ENCODE assay signal across 28 mouse cellular contexts in the genomic region with DNA sequence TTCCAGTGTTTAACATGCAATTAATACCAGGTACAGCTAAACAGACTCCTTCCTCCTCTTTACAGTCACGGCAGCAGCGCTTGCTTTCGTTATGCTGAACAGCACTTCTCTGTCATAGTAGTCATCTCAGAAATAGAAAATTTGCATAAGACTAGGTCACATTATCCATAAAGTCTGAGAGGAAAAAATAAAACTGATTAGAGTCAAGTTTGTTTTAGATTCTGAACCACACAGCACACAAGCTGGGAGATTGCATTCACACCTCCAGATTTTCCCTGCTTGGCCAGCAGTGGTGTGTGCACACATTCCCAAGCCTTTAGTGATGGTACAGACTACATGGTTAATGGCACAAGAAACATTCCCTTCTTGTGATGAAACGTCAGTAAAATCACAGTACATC. TPM values are rescaled to one million over a fixed set of nuclear protein-coding genes. Genes with fewer than 3 reads are reported as not detected.
DNase-seq lines count a peak whose midpoint lies in the region; ATAC-seq and TF ChIP-seq lines count a peak whose summit lies in the region.
"Had no signal": no experiment of that assay in that cellular context is flagged by ENCODE, and none has a peak within 500 bp of the region (broad histone marks: within the 10 kb centered on the region; RNA-seq: fewer than 3 reads in every experiment).

No protein-coding gene starts in this region.

- DNase-seq in left cerebral cortex, adult 2 months (ENCODE audit: extremely low spot score in 1 of 2, low spot score in 2 of 2) = no peak
- no peak for DNase-seq in left cerebral cortex, adult 9 months (ENCODE audit: low spot score in 2 of 2)
- peak; percentile 68 for DNase-seq in lung, postnatal 0 days (ENCODE audit: low spot score)
- DNase-seq in splenic B cell, adult 2 months (ENCODE audit: low read depth, low spot score) = peak; percentile 4
- DNase-seq in adrenal gland, postnatal 25 days = no peak
- DNase-seq in right cerebral cortex, postnatal 4 days = no peak
- DNase-seq: adrenal gland, adult 8-10 months; B cell, adult 2 months; cerebellum, adult 2 months; cerebellum, postnatal 36 days; embryo, embryonic 11 days; gastrocnemius, postnatal 10 days; heart, postnatal 14 days; kidney, adult 18-20 months; kidney, postnatal 25 days; layer of hippocampus, postnatal 36 days; midbrain, embryonic 14.5 days; thymus, postnatal 14 days had no signal

- H3K9ac ChIP-seq in lung, postnatal 0 days (replicated peaks; ENCODE audit: low read depth) = no peak overlapping the region
- H3K9ac ChIP-seq: embryonic facial prominence, embryonic 12.5 days; forebrain, embryonic 15.5 days; hindbrain, embryonic 15.5 days; kidney, embryonic 15.5 days; limb, embryonic 12.5 days; liver, embryonic 15.5 days; stomach, embryonic 15.5 days had no signal

- no peak for TF ChIP-seq EP300 in lung, postnatal 0 days (IDR thresholded peaks at IDR 0.05)

- H3K4me1 ChIP-seq in E14TG2a.4 (replicated peaks; ENCODE audit: low read depth, low read length) = peaks cover 14% of the 10 kb centered on the region
- H3K4me1 ChIP-seq in lung, postnatal 0 days (ENCODE audit: insufficient read depth, low read depth, low read length) = no peaks in the 10 kb centered on the region
- H3K4me1 ChIP-seq: embryonic facial prominence, embryonic 12.5 days; forebrain, embryonic 15.5 days; hindbrain, embryonic 10.5 days; hindbrain, embryonic 15.5 days; limb, embryonic 12.5 days; liver, embryonic 15.5 days; stomach, embryonic 15.5 days had no signal

- no peaks in the 10 kb centered on the region for H3K27me3 ChIP-seq in E14TG2a.4 (ENCODE audit: insufficient read depth, low read length)
- H3K27me3 ChIP-seq in lung, postnatal 0 days (replicated peaks; ENCODE audit: insufficient read depth, low read length) = no peaks in the 10 kb centered on the region
- H3K27me3 ChIP-seq in splenic B cell, adult 2 months (ENCODE audit: control insufficient read depth, insufficient read depth, low read length, poor library complexity, severe bottlenecking) = no peaks in the 10 kb centered on the region
- H3K27me3 ChIP-seq: embryonic facial prominence, embryonic 12.5 days; forebrain, embryonic 15.5 days; hindbrain, embryonic 15.5 days; kidney, embryonic 15.5 days; limb, embryonic 12.5 days; liver, embryonic 15.5 days; stomach, embryonic 15.5 days had no signal

- no peaks in the 10 kb centered on the region for H3K9me3 ChIP-seq in E14TG2a.4 (ENCODE audit: low read length)
- H3K9me3 ChIP-seq in lung, postnatal 0 days (ENCODE audit: low read length) = no peaks in the 10 kb centered on the region
- H3K9me3 ChIP-seq: embryonic facial prominence, embryonic 12.5 days; forebrain, embryonic 15.5 days; G1E; hindbrain, embryonic 10.5 days; hindbrain, embryonic 15.5 days; kidney, embryonic 15.5 days; limb, embryonic 12.5 days; liver, embryonic 15.5 days; stomach, embryonic 15.5 days had no signal

- intact Hi-C loops in left cerebral cortex, adult 2 months (cut with DNase I) = no loop called here

- H3K4me2 ChIP-seq in lung, postnatal 0 days (replicated peaks; ENCODE audit: low read depth, low read length) = no peak overlapping the region
- H3K4me2 ChIP-seq: embryonic facial prominence, embryonic 12.5 days; forebrain, embryonic 15.5 days; hindbrain, embryonic 15.5 days; limb, embryonic 12.5 days; liver, embryonic 15.5 days; stomach, embryonic 15.5 days had no signal

- H3K36me3 ChIP-seq in E14TG2a.4 (ENCODE audit: insufficient read depth, low read length) = peaks cover 54% of the 10 kb centered on the region
- H3K36me3 ChIP-seq in lung, postnatal 0 days (ENCODE audit: insufficient read depth, low read length) = no peaks in the 10 kb centered on the region
- H3K36me3 ChIP-seq in splenic B cell, adult 2 months (ENCODE audit: control insufficient read depth, insufficient read depth, low read length, poor library complexity, severe bottlenecking) = peaks cover 7% of the 10 kb centered on the region; the same call in 1 of the 2 replicates

- ATAC-seq in lung, postnatal 0 days = peak; percentile 65
- ATAC-seq: forebrain, embryonic 15.5 days had no signal

- peak overlapping the region; percentile 17; the same call in 1 of the 2 replicates for H3K27ac ChIP-seq in left cerebral cortex, adult 2 months
- no peak overlapping the region for H3K27ac ChIP-seq in lung, postnatal 0 days (ENCODE audit: low read length)
- H3K27ac ChIP-seq: embryonic facial prominence, embryonic 12.5 days; forebrain, embryonic 15.5 days; hindbrain, embryonic 10.5 days; hindbrain, embryonic 15.5 days; kidney, embryonic 15.5 days; limb, embryonic 12.5 days; liver, embryonic 15.5 days; stomach, embryonic 15.5 days had no signal

- no peak for TF ChIP-seq CTCF in left cerebral cortex, adult 2 months (IDR thresholded peaks at IDR 0.05)
- TF ChIP-seq CTCF in E14TG2a.4 (conservative IDR thresholded peaks at IDR 0.05; ENCODE audit: low read length) = no peak
- no peak for TF ChIP-seq CTCF in lung, postnatal 0 days (IDR thresholded peaks at IDR 0.05)

- H3K4me3 ChIP-seq in left cerebral cortex, adult 2 months = no peak overlapping the region
- H3K4me3 ChIP-seq in E14TG2a.4 (replicated peaks; ENCODE audit: low read length) = peak overlapping the region; percentile 27
- H3K4me3 ChIP-seq in lung, postnatal 0 days (ENCODE audit: low read depth, low read length) = no peak overlapping the region
- H3K4me3 ChIP-seq: embryonic facial prominence, embryonic 12.5 days; forebrain, embryonic 15.5 days; hindbrain, embryonic 10.5 days; hindbrain, embryonic 15.5 days; kidney, embryonic 15.5 days; limb, embryonic 12.5 days; liver, embryonic 15.5 days; stomach, embryonic 15.5 days had no signal

- WGBS in lung, postnatal 0 days = 69% methylated on average over 4 of the region's 4 CpGs

RNA-seq across cellular contexts. Expression of a gene that starts 21.9 kb away (rescaled TPM):
- total RNA-seq in left cerebral cortex, adult 2 months (2021) = 10 to 100 TPM; 45.8 to 51.3 TPM
- 38.1 and 39.5 TPM in 2 replicates for polyA plus RNA-seq in lung, postnatal 0 days (2015; fragmentation: Nextera tagmentation; extraction: Ambion mirVana)
- total RNA-seq in adrenal gland, postnatal 25 days (2021) = 23.3 and 23.9 TPM in 2 replicates

Comparison
In these comparisons a context has a peak if more than half of its experiments do, and no peak if none do; other contexts are left out.
1. DNase-seq: peak in lung, postnatal 0 days (single experiment) and splenic B cell, adult 2 months (single experiment); none in left cerebral cortex, adult 2 months (0 of 2), left cerebral cortex, adult 9 months (0 of 2), adrenal gland, postnatal 25 days (single experiment) and right cerebral cortex, postnatal 4 days (single experiment).